Mouse (Mus musculus) splenic B cell, adult 2 months (primary cell): Measurements from ENCODE around the gene Rabgap1l.
A peak's percentile ranks its signal among the peaks of the same experiment; 100 is the strongest.

Source experiments
- DNase-seq: peaks from one replicate; pipeline ENCODE4 v3.0.0-alpha.2; 2011; ENCODE audit warnings: low read depth, low spot score
- H3K27me3 ChIP-seq: 2 replicates; pipeline ENCODE4 v1.6.1; 2012; ENCODE audit warnings: mild to moderate bottlenecking, low read length, moderate library complexity, mixed read lengths; ENCODE audit not compliant: control insufficient read depth, poor library complexity, insufficient read depth, severe bottlenecking
- H3K36me3 ChIP-seq: 2 replicates; pipeline ENCODE4 v1.6.1; 2012; ENCODE audit warnings: mild to moderate bottlenecking, low read length, moderate library complexity, mixed read lengths; ENCODE audit not compliant: control insufficient read depth, poor library complexity, insufficient read depth, severe bottlenecking

Rabgap1l gene

DNA sequence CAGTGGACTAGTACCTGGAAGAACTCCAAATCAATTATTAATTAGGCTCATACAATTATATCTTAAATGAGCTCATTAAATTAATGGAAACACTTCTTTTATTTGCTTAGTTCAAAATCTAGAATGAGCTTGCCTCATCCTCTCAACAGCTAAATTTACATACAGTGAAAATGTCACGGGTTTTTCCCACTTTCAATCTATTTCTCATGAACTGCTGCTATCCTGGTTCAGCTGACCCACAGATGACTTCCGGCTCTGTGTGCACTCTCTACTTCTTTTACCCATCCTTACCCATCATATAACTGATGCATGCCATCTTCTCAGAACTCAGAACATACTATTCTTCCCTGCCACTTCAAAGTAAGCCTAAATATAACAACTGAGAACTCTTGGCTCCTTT, 452.4 kb downstream of the Rabgap1l start:
- DNase-seq: no peak
- Histone ChIP-seq H3K27me3 (no peaks in the 10 kb centered on the region), H3K36me3 (no peaks in the 10 kb centered on the region)

DNA sequence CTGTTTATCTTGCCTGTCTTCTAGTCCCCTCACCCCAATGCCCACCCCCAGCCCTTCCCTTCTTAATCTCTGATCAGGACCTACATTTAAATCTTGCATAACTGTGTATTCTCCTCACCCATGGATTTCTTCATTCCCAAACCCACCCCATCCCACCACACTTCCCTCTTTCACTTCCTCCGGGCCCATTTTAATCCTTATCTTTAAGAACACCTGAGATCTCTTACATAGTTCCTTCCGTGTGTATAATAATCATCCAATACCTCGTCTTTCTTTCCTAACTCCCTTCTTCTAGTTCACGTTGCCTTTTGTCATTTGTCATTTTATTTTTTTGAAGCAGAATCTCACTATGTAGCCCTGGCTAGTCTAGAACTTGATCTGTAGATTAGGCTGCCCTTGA, 453.6 kb downstream of the Rabgap1l start:
- no peaks in the 10 kb centered on the region for H3K36me3 ChIP-seq
- no peaks in the 10 kb centered on the region for H3K27me3 ChIP-seq
- no peak for DNase-seq

DNA sequence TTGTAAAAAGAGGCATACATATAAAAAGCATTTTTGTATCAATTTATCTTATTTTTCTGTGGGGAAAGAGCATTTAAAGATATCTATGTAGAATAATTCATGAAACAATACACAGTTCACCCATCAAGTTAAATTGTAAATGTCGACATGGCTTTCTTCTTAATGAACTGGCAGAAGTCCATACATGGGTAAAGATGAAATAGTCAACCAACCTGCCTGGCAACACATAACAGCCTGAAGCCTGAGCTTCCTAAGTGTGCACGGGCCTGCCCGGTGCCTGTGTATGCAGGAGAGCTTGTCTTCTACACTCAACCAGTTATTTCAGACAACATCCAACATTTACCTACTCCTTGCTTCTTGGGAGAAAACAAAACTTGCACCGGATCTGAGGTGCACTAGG, 458.2 kb downstream of the Rabgap1l start:
- H3K27me3 ChIP-seq: no peaks in the 10 kb centered on the region
- no peaks in the 10 kb centered on the region for H3K36me3 ChIP-seq
- no peak for DNase-seq

DNA sequence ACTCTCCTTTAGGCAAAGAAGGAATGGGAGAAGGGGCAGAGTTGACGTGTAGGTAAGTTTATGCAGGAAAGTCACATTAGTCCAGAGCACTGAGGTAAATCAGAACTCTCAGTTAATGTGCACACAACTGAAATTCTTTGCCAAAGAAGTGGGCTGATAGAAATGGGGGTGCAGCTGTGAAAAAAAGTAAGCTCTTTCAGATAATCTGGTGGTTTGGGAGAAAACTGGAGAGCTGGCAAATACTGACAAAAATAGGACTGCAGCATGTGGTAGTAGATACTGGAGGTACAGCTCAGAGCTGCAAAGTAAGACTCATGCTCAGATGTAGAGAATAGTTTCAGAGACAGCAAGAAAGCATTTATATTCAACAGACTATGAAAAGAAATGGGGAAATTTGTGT, 462.2 kb downstream of the Rabgap1l start:
- DNase-seq: no peak
- Histone ChIP-seq H3K36me3 (no peaks in the 10 kb centered on the region), H3K27me3 (no peaks in the 10 kb centered on the region)

DNA sequence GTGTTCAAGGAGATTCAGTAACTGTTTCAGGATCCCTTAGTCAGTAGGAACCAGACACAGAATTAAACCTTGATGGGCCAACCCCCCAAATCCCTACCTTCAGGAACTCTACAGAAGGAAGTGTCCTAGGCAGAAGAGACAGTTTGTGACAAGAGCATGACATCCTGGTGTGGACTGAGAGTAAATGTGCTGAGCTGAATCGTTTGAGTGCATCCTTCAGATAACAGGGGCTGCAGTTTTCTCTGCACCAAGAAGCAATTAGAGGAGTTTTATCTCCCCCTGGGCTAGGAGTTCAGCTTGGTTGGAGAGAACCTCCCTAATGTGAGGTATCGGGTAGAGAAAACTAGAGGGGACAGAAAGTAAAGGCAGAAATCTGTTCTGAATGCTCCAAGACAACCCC, 462.8 kb downstream of the Rabgap1l start:
- no peaks in the 10 kb centered on the region for H3K27me3 ChIP-seq
- H3K36me3 ChIP-seq: no peaks in the 10 kb centered on the region

DNA sequence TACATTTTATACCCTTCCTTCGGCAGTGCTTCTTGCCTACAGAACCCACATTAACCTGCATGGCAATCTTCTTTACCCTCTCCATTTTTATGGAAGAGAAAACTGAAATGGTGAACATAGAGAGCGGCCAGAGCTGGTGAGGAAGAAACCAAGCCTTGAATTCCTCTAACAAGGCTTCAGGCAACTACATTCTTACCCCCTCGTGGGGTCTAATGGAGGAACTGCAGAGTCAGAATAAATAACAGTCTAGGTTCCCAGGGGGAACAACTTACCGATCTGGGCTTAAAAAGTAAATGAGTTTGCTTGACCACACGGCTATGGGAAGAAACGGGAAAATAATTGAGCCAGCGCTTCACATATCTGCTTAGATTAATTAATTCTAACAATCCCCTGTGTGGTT, 463.2 kb downstream of the Rabgap1l start:
- H3K27me3 ChIP-seq: no peaks in the 10 kb centered on the region
- H3K36me3 ChIP-seq: no peaks in the 10 kb centered on the region
- DNase-seq: peak; percentile 10

More for the DNA sequence above, 462.8 kb downstream of the Rabgap1l start:
- no peak for DNase-seq

DNA sequence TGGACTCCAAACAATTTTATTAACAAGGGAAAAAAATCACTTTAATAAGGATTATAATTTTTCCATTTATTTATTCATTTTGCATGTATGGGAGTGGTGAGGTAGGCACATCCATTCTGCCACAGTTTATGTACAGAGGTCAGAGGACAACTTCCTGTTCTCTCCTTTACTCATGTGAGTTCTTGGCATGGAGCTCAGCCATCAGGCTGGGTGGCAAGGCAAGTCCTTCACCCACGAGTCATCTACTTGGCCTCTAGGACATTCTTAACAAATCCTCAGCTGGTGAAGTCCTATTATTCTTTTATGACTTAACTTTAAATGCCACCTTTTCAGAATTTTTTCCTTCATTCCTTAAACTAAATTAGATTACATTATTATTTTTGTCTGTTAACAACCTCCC, 465.5 kb downstream of the Rabgap1l start:
- no peaks in the 10 kb centered on the region for H3K27me3 ChIP-seq
- no peak for DNase-seq
- H3K36me3 ChIP-seq: no peaks in the 10 kb centered on the region

DNA sequence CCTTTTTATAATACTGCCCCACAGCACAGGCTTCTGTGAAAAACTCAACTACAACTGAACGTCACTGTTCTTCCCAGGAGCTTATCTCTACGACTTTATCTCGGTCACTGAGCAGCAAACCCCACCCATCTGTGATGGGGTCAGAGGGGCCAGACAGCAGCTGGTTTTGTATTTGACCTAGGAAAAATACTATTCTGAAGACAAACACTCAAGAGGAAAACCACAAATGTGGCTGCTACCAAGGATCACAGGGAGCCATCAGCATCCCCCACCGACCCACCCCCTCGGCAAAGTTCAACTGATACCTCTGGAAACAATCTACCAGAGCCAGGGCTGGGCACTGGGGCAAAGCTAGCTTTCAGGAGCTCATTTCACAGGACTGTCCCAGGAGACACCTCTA, 467.5 kb downstream of the Rabgap1l start:
- no peaks in the 10 kb centered on the region for H3K27me3 ChIP-seq
- DNase-seq: no peak
- no peaks in the 10 kb centered on the region for H3K36me3 ChIP-seq

DNA sequence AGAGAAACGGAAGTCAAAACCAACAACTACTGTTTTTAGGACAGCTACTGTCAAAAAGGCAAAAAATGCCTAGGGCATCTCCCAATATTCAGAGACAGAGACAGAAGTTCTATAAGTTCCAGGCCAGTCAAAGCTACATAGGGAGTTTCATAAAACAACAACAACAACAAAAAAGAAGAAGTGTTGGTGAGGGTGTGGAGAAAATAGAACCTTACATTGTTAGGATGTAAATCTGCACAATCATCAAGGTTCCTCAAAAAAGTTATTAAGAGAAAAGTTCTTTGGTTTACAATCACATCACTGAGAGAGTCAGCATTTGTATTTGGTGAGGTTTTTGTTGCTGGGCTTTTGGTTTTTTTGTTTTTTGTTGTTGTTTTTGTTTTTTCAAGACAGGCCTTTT, 472.3 kb downstream of the Rabgap1l start:
- Histone ChIP-seq H3K36me3 (no peaks in the 10 kb centered on the region), H3K27me3 (no peaks in the 10 kb centered on the region)
- DNase-seq: no peak

DNA sequence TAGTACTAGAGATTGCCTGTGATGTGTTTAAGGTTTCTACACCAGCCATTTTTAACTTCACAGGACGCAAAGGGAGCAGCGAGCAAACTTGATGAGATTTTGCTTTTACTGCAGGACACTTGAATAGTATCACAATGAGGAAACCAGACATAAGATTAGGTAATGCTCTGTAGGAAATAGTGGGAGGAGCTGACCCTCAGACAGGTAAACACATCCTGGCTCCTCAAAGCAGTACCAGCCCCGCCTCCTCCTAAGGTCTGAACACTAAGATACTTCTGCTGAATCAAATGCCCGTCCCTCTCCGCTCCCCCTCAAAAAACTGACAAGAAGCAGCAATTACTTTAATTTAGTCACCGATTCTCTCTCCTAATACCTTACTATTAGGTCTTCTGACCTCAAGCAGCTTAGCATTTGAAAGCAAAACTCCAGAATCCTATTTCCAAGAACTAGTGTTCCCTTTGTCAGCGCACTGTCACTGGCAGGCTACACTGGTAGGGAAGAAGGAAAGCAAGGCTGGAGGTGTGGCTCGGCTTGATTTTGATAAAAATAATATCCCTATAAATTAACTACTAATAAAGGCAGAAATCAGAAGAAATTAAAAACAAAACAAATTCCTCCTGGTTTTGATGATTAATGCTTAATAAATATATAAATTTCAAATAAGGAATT, 474.8 kb downstream of the Rabgap1l start:
- H3K27me3 ChIP-seq: no peaks in the 10 kb centered on the region
- no peaks in the 10 kb centered on the region for H3K36me3 ChIP-seq
- no peak for DNase-seq

DNA sequence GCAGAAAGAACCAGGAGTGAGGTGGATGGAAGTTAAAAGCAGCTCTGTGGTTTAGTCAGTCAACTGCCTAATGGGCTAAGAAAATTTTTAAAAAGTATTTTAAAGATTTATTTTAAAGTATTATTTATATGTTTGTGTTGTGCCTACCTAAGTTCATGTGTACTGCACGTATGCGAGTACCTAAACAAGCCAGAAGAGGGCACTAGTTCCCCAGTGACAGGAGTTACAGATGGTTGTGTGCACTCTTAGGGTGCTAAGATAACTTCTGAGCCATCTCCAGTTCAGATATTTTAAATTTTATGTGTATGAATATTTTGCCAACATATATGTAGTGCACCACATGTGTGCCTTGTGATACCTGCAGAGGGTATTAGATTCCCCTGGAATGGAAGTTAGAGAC, 476.8 kb downstream of the Rabgap1l start:
- no peaks in the 10 kb centered on the region for H3K36me3 ChIP-seq
- DNase-seq: no peak
- H3K27me3 ChIP-seq: no peaks in the 10 kb centered on the region

DNA sequence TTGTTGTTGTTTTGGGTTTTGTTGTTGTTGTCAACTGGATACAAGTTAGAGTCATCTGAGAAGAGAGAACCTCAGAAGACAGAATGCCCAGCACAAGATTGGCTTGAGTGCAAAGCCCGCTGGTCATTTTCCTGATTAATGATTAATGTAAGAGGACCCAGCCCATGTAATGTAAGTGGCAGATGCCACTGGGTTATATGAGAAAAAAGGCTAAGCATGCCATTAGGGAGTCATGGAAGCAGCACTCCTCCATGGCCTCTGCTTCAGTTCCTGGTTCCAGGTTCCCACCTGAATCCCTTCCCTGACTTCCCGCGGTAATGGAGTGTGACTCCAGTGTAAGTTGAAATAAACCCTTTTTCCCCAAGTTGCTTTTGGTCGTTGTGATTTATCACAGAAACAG, 480.4 kb downstream of the Rabgap1l start:
- Histone ChIP-seq H3K27me3 (no peaks in the 10 kb centered on the region), H3K36me3 (no peaks in the 10 kb centered on the region)
- DNase-seq: no peak

DNA sequence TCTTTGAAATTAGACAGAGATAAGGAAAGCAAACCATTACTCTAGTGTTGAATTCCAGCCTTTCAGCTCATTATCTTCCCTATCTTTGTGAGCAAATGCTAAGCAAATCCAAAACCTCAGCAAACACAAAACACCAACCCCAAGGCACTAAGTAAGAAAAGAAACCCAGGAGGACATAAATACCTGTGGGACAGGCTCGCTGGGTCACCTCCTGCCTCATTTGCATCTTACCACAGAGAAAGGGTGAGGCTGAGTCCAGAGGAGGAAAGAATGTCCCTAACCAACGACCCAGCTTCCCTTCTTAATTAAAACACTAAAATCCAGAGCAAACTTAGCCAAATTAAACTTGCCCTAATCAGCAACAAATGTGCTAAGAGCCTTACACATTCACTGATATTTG, 481.1 kb downstream of the Rabgap1l start:
- DNase-seq: peak; percentile 23
- Histone ChIP-seq H3K36me3 (no peaks in the 10 kb centered on the region), H3K27me3 (no peaks in the 10 kb centered on the region)

DNA sequence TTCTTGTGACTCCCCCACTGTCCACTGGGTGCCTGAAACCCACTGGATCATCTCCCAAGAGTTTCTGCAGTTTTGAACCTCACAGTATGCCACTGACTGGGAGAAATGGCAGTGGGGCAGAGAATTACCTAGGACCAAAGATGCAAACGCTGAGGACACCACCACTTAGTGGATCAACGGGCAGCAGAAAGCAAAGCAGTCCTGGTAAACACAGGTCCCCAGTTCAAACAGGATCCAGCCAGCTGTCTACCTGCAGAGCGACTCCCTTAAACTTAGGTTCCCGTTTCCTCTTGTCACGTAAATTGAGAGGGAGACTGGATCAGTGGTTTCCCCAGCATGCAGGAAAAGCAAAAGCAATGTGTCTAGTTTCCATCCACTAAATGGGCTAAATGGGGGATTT, 483.1 kb downstream of the Rabgap1l start:
- DNase-seq: no peak
- no peaks in the 10 kb centered on the region for H3K27me3 ChIP-seq
- H3K36me3 ChIP-seq: no peaks in the 10 kb centered on the region

DNA sequence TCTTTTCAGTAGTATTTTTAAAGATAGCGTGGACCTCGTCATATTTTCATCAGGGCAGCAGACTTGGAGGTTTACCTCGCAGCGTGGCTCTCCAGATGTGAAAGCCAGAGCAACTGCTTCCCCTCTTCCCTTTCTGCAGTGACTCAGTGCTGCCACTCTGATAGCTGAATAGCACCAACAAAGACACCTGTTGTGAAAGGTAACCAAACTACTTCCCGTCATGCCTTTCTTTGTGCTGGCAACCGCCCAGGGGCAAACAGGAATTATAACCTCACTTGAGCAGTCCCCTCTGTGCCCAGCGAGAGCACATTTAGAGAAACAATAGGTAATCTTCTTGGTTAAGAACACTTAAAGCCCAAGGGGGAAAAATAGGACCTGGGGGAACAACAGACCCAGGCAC, 484.0 kb downstream of the Rabgap1l start:
- no peaks in the 10 kb centered on the region for H3K27me3 ChIP-seq
- DNase-seq: peak; percentile 82
- H3K36me3 ChIP-seq: peaks cover 1% of the 10 kb centered on the region; the same call in 1 of the 2 replicates

DNA sequence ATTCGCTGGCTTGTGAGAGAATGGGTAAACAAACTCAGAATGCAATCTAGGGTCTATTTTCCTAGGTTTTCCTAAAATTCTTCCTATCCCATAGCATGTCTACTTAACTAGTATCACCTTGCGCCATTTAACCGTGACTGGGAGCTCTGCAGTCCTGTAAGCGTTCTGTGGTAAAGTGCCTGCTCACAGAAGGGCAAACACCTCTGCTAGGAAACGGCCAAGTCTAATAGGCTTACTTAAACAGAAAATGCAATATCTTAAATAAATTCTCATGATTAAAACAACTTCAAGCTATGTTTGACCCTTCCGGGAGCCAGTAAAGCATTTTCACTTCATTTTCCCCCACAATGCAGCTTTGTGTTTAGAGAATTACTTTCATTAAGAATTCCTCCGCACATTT, 484.5 kb downstream of the Rabgap1l start:
- peaks cover 1% of the 10 kb centered on the region; the same call in 1 of the 2 replicates for H3K36me3 ChIP-seq
- H3K27me3 ChIP-seq: no peaks in the 10 kb centered on the region
- no peak for DNase-seq
